Mouse (Mus musculus) embryonic facial prominence, embryonic 15.5 days (tissue): ENCODE data around the gene C1d. TPM values are rescaled to one million over a fixed set of nuclear protein-coding genes. Genes with fewer than 3 reads are reported as not detected.

ENCODE experiments used
- ATAC-seq: fragments of 200-750 bp; cut with Nextera tagmentation; 2 replicates; pipeline ENCODE4 v1.8.0; 2017; ENCODE audit warnings: low read depth, moderate TSS enrichment; ENCODE audit not compliant: insufficient number of reproducible peaks, low FRiP score, low TSS enrichment
- H3K27ac ChIP-seq: fragments of 300-500 bp; sonication (generic); replicated peaks from 2 replicates; pipeline ENCODE4 v1.5.1; 2015; ENCODE audit warnings: mild to moderate bottlenecking, inconsistent platforms
- H3K27me3 ChIP-seq: fragments of 300-500 bp; sonication (generic); 2 replicates; pipeline ENCODE4 v1.6.1; 2015; ENCODE audit warnings: inconsistent platforms
- H3K36me3 ChIP-seq: fragments of 300-500 bp; sonication (generic); 2 replicates; pipeline ENCODE4 v1.6.1; 2015; ENCODE audit warnings: mild to moderate bottlenecking, inconsistent platforms
- H3K4me1 ChIP-seq: fragments of 300-500 bp; sonication (generic); 2 replicates; pipeline ENCODE4 v1.6.1; 2015; ENCODE audit warnings: inconsistent platforms
- H3K4me2 ChIP-seq: fragments of 300-500 bp; sonication (generic); replicated peaks from 2 replicates; pipeline ENCODE4 v1.6.1; 2015; ENCODE audit warnings: mild to moderate bottlenecking, inconsistent platforms
- H3K4me3 ChIP-seq: fragments of 300-500 bp; sonication (generic); replicated peaks from 2 replicates; pipeline ENCODE4 v1.5.1; 2015; ENCODE audit warnings: mild to moderate bottlenecking, inconsistent platforms
- H3K9ac ChIP-seq: fragments of 300-500 bp; sonication (generic); 2 replicates; pipeline ENCODE4 v1.6.1; 2015; ENCODE audit warnings: inconsistent platforms
- H3K9me3 ChIP-seq: fragments of 300-500 bp; sonication (generic); replicated peaks from 2 replicates; pipeline ENCODE4 v1.6.1; 2016; ENCODE audit warnings: inconsistent platforms
- WGBS: fragments of 180-500 bp; shearing (Covaris S2); methylation state at CpG from one replicate; pipeline ENCODE4 v1.1.7; 2015; 5-methylcytosine and 5-hydroxymethylcytosine counted together
- polyA plus RNA-seq: library from polyadenylated mRNA; unstranded; fragments of >200 nt; fragmentation: Nextera tagmentation; extraction: Ambion mirVana; gene quantifications from 2 replicates; pipeline ENCODE4 v1.2.1, GENCODE M21; 2015

Gene C1d
- polyA plus RNA-seq, 1 experiment from 2014 or later: 92.2 TPM

DNA sequence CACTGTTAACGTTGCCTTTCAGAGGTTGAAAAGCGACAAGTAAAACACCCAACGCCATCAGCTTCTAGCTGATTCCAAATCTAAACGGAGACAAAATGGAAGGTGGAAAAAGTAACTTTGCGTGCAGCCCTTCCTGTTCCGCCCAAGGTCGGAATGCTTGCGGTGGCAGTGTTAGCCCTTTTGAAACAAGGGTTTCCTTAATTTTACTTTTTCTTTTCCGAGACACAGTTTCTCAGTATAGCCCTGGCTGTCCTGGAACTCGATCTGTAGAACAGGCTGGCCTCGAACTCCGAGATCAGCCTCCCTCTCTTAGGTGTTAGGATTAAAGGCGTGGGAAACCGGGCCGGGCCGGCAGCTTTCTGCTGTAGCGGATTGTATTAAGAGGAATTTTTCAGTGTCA lies 482 bp downstream of the C1d start:
- whole genome bisulfite sequencing: under 1% methylated on average over 17 of the region's 17 CpGs
- H3K9me3 ChIP-seq: no peaks in the 10 kb centered on the region
- no peaks in the 10 kb centered on the region for H3K27me3 ChIP-seq
- peaks cover 10% of the 10 kb centered on the region for H3K4me1 ChIP-seq
- no peak for ATAC-seq
- H3K27ac ChIP-seq: peak overlapping the region; percentile 88
- H3K4me2 ChIP-seq: peak overlapping the region; percentile 58
- peak overlapping the region; percentile 91 for H3K9ac ChIP-seq
- peak overlapping the region; percentile 89 for H3K4me3 ChIP-seq
- no peaks in the 10 kb centered on the region for H3K36me3 ChIP-seq

DNA sequence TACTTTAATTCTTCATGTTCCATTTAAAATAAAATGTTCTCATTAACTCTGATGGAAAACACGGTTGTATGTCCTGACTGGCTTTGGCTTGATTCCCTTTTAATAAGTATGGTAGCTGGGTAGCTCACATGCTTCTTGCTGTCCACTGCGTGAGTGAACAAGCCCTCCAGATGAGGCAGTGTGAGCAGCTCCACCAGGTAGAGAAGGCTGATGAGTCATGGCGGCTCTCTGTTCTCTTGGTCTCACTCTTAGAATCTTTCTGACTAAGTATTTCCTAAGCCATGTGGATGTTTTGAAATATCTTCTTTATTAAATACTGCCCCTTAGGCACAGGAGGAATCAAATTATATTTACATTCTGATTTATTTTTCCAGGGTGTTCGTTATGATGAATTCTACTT lies 9.8 kb downstream of the C1d start:
- 78% methylated on average over 4 of the region's 4 CpGs for WGBS
- no peak for ATAC-seq
- no peaks in the 10 kb centered on the region for H3K9me3 ChIP-seq
- no peaks in the 10 kb centered on the region for H3K4me1 ChIP-seq
- no peaks in the 10 kb centered on the region for H3K27me3 ChIP-seq
- H3K27ac ChIP-seq: no peak overlapping the region
- H3K4me3 ChIP-seq: no peak overlapping the region
- H3K36me3 ChIP-seq: peaks cover 13% of the 10 kb centered on the region
- H3K4me2 ChIP-seq: no peak overlapping the region
- H3K9ac ChIP-seq: no peak overlapping the region

DNA sequence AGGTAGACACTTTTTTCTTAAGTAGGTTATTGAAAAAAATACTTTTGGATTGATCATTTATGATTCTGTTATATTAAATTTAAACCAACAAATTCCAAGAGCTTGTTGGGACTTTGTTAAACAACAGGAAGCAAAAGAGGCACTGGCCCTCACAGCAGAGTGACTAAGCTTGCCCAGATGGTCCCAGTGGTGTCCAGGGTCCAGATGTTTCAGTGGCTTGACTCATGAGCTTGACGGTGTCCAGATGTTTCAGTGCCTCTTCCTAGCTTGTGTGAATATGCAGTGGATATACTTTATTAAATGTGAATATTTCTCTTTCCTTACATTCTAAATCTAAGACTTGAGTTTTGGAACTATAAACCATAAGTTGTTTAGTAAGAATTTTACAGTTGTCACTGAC lies 11.4 kb downstream of the C1d start:
- H3K4me1 ChIP-seq: no peaks in the 10 kb centered on the region
- 45% methylated on average over 1 of the region's 1 CpGs for WGBS
- no peaks in the 10 kb centered on the region for H3K9me3 ChIP-seq
- H3K9ac ChIP-seq: no peak overlapping the region
- no peak overlapping the region for H3K4me2 ChIP-seq
- no peak overlapping the region for H3K4me3 ChIP-seq
- no peak overlapping the region for H3K27ac ChIP-seq
- no peaks in the 10 kb centered on the region for H3K27me3 ChIP-seq
- no peak for ATAC-seq
- peaks cover 13% of the 10 kb centered on the region for H3K36me3 ChIP-seq

DNA sequence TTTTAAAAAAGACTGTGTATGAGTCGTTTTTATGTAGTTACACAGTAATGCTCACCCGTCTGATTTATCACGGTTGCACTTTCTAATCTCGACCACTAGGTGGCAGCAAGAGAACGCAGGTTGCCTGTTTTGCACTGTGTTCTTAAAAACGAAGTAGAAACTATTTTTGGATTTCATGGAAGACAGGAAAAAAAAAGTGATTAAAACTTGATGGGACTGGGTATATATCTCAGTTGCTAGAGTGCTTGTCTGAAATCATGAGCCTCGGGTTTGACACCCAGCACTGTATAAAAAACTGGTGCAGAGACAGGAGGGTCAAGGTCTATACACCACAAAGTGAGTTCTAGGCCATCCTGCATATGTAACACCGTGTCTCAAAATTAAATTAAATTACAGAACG lies 22.6 kb downstream of the C1d start:
- Histone ChIP-seq H3K9me3 (no peaks in the 10 kb centered on the region), H3K27me3 (no peaks in the 10 kb centered on the region), H3K4me2 (no peak overlapping the region), H3K36me3 (no peaks in the 10 kb centered on the region), H3K4me3 (no peak overlapping the region), H3K9ac (no peak overlapping the region), H3K4me1 (no peaks in the 10 kb centered on the region), H3K27ac (no peak overlapping the region)
- ATAC-seq: no peak
- WGBS: 11% methylated on average over 9 of the region's 9 CpGs

DNA sequence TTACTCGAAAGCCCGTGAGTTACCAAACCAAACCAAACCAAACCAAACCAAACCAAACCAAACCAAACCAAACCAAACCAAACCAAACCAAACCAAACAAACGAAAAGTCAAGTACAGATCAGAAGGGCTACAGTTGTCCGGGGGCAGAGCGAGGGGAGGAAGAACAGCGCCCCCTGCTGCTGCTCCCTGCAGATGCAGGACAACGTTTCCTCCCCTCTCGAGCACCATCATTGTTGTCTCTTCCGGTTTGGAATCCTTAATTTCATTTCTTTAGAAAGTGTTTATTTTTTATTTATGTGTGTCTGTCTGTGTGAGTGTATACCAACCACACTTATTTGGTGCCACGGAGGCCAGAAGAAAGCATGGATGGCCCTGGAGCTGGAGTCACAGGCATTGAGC lies 26.7 kb downstream of the C1d start:
- H3K9ac ChIP-seq: no peak overlapping the region
- H3K4me1 ChIP-seq: no peaks in the 10 kb centered on the region
- no peak for ATAC-seq
- no peak overlapping the region for H3K27ac ChIP-seq
- H3K27me3 ChIP-seq: no peaks in the 10 kb centered on the region
- no peaks in the 10 kb centered on the region for H3K36me3 ChIP-seq
- H3K9me3 ChIP-seq: no peaks in the 10 kb centered on the region
- WGBS: 71% methylated on average over 10 of the region's 10 CpGs
- no peak overlapping the region for H3K4me2 ChIP-seq
- no peak overlapping the region for H3K4me3 ChIP-seq

DNA sequence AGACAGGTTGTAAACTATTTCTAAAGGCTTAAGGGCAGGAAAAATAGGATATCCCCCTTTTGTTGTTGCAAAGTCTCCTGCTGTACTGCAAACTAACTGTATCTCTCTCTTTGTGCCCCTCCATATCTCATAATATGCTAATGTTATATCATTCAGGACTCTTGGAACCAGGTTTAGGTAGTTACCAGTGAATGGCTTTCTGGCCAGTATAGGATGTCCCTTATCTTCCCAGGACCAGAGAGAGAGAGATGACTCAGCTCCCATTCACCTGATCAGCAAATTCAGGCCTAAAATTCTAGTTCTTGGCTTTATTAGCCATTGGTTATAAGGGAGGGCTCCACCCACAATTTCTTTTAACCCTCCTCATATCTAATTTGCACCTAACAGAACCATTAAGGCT lies 31.5 kb downstream of the C1d start:
- H3K9me3 ChIP-seq: no peaks in the 10 kb centered on the region
- H3K4me2 ChIP-seq: no peak overlapping the region
- no peak for ATAC-seq
- H3K9ac ChIP-seq: no peak overlapping the region
- no peak overlapping the region for H3K27ac ChIP-seq
- no peaks in the 10 kb centered on the region for H3K36me3 ChIP-seq
- no peaks in the 10 kb centered on the region for H3K27me3 ChIP-seq
- no peaks in the 10 kb centered on the region for H3K4me1 ChIP-seq
- no peak overlapping the region for H3K4me3 ChIP-seq

DNA sequence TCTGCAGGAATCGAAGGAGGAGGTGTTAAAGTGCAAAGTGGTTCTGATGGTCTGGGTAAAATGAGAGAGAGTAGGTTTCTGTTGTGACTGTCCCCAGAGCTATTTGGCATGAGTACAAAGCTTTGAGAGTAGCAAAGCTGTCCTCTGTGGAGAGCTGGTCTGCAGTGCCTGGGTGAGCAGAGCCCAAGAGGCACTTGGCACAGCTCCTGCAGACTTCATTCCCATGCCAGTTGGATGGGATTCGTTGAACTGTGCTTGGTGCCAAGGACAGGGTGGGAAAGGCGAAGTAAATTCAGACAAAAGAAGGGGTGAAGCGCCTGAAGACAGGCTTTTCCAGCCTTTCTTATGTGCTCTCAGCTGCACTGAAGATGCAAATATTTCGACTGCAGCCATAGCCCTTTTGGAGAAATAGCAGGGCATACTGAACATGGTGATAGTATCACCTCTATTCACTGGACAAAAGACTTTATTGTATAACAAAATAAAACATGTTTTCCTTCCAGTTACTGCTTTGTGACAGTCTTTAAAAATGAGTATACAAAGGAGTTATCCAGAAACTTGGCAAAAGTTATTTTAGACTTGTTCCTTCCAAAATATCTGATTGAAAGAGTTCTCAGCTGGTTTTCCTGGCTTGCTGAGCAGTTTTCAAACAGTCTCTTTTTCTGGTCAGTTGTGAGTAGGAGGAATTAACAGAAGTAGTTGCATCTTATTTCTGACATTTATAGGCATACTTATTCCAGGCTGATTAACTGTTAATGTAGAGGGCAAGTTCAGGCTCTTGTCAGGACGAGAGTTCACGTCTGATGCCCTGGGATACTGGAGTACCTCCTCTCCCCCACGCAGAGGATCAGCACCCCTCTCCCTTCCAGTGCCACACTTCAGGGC lies 48.9 kb downstream of the C1d start:
- 0 out of 2 replicates have a peak overlapping the region, but pooled peaks have one; percentile 7 for H3K27ac ChIP-seq
- H3K4me1 ChIP-seq: peaks cover 4% of the 10 kb centered on the region; the same call in 1 of the 2 replicates
- no peak overlapping the region for H3K4me2 ChIP-seq
- WGBS: 57% methylated on average over 8 of the region's 8 CpGs
- no peaks in the 10 kb centered on the region for H3K9me3 ChIP-seq
- no peak overlapping the region for H3K9ac ChIP-seq
- H3K4me3 ChIP-seq: no peak overlapping the region
- no peaks in the 10 kb centered on the region for H3K36me3 ChIP-seq
- ATAC-seq: no peak
- H3K27me3 ChIP-seq: no peaks in the 10 kb centered on the region

DNA sequence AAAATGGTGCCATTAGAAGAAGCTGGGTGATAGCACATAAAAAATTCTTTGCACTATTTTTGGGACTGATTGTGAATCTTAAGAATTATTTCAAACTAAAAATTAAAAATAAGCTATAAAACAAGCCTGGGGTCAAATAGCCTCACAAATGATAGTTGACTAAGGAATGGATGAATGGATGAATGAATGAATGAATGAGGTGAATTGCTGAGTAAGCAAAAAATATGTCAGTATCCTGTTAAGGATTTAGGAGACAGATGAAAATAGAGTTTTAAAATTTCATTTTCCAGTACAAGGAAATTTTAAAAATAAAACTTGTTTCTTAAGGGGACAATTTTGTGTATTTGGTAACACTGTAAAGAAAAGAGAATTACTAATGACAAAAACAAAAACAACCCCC lies 50.1 kb downstream of the C1d start:
- Histone ChIP-seq H3K4me2 (no peak overlapping the region), H3K27ac (no peak overlapping the region), H3K36me3 (no peaks in the 10 kb centered on the region), H3K4me1 (peaks cover 4% of the 10 kb centered on the region; the same call in 1 of the 2 replicates), H3K9ac (no peak overlapping the region), H3K27me3 (no peaks in the 10 kb centered on the region), H3K4me3 (no peak overlapping the region), H3K9me3 (no peaks in the 10 kb centered on the region)
- no peak for ATAC-seq

Other genes starting within 250 kb of the C1d start
- gene Cnrip1, start 206.0 kb upstream of the C1d start, polyA plus RNA-seq: 36.0 and 38.1 TPM in 2 replicates
- 3.8 and 4.2 TPM in 2 replicates for gene Plek, start 205.2 kb upstream of the C1d start, polyA plus RNA-seq
- 99.4 and 100 TPM in 2 replicates for gene Ppp3r1, start 98.3 kb upstream of the C1d start, polyA plus RNA-seq
- 27.3 and 27.7 TPM in 2 replicates for gene Wdr92, start 75.5 kb upstream of the C1d start, polyA plus RNA-seq
- 60.1 and 62.4 TPM in 2 replicates for gene Pno1, start 46.0 kb upstream of the C1d start, polyA plus RNA-seq